20 mouse cellular contexts compared by ENCODE assay signal in the genomic region with DNA sequence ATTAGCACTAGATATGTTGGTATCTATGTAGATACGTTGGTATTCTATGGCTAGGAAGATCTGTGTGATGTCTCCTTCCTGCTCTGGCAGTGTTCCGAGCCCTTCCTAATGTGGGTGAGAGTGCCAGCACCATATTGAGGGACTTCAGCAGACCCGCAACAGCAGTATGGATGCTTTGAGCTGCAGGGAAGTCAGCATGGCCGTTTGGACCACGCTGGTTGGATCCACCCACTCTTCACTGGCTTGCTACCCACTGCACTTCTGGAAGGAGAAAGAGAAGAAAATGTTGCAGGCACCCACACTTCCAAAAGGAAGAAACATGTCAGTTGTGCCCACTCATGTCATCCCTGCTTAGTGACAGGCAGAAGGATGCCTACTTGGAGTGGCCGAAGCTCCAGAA.
DNase-seq lines count a peak whose midpoint lies in the region; ATAC-seq lines count a peak whose summit lies in the region.
"Had no signal": no experiment of that assay in that cellular context is flagged by ENCODE, and none has a peak within 500 bp of the region (broad histone marks: within the 10 kb centered on the region; RNA-seq: fewer than 3 reads in every experiment).

No protein-coding gene starts in this region.

- no peaks in the 10 kb centered on the region for H3K4me1 ChIP-seq in megakaryocyte, embryonic 14.5 days
- H3K4me1 ChIP-seq: embryonic facial prominence, embryonic 15.5 days; forebrain, embryonic 10.5 days; heart, embryonic 12.5 days; neural tube, embryonic 13.5 days had no signal

- intact Hi-C loops in heart, postnatal 36 days (cut with DNase I): no loop called here

- H3K36me3 ChIP-seq in megakaryocyte, embryonic 14.5 days (replicated peaks; ENCODE audit: low read length): no peaks in the 10 kb centered on the region
- H3K36me3 ChIP-seq: embryonic facial prominence, embryonic 15.5 days; forebrain, embryonic 10.5 days; heart, embryonic 12.5 days; neural tube, embryonic 13.5 days had no signal

- no peaks in the 10 kb centered on the region for H3K27me3 ChIP-seq in megakaryocyte, embryonic 14.5 days (replicated peaks)
- H3K27me3 ChIP-seq: embryonic facial prominence, embryonic 15.5 days; heart, embryonic 12.5 days; neural tube, embryonic 13.5 days had no signal

- no peak for ATAC-seq in megakaryocyte, adult 5-6 weeks (ENCODE audit: poor library complexity, severe bottlenecking)
- ATAC-seq: liver, postnatal 0 days had no signal

- DNase-seq in frontal cortex, postnatal 14 days (ENCODE audit: low spot score in 2 of 2): peak; percentile 31 to 40
- peak; percentile 18 to 76 for DNase-seq in left cerebral cortex, adult 8-10 months (ENCODE audit: low spot score in 2 of 2)
- DNase-seq in right cerebral cortex, postnatal 14 days: peak; percentile 30
- DNase-seq in heart, postnatal 36 days: no peak
- DNase-seq in gastrocnemius, postnatal 10 days: no peak
- DNase-seq in cerebellum, postnatal 10 days: no peak
- DNase-seq: adrenal gland, adult 8-10 months; B cell, adult 2 months; cerebellum, adult 8-10 months; kidney, adult 9 months; liver; liver, postnatal 0 days; lung, postnatal 14 days; spleen, adult 18-20 months had no signal

- peaks cover 42% of the 10 kb centered on the region for H3K9me3 ChIP-seq in megakaryocyte, embryonic 14.5 days
- H3K9me3 ChIP-seq: embryonic facial prominence, embryonic 15.5 days; forebrain, embryonic 10.5 days; heart, embryonic 12.5 days; neural tube, embryonic 13.5 days had no signal

- H3K4me3 ChIP-seq in megakaryocyte, embryonic 14.5 days (replicated peaks): peak overlapping the region; percentile 35
- H3K4me3 ChIP-seq: embryonic facial prominence, embryonic 15.5 days; forebrain, embryonic 10.5 days; heart, embryonic 12.5 days; neural tube, embryonic 13.5 days had no signal

Comparison
In these comparisons a context has a peak if more than half of its experiments do, and no peak if none do; other contexts are left out.
1. DNase-seq: peak in frontal cortex, postnatal 14 days (2 of 2), left cerebral cortex, adult 8-10 months (2 of 2) and right cerebral cortex, postnatal 14 days (single experiment); none in heart, postnatal 36 days (0 of 2), gastrocnemius, postnatal 10 days (single experiment) and cerebellum, postnatal 10 days (0 of 2).